Mouse (Mus musculus) hindbrain, embryonic 12.5 days (tissue): ENCODE data around the gene Ralgps1. TPM values are rescaled to one million over a fixed set of nuclear protein-coding genes. Genes with fewer than 3 reads are reported as not detected.
"Not testable (repeated sequence)": the region's sequence is repeated elsewhere in the genome, so short reads cannot be mapped to it uniquely, and the experiment has no call there.

Source experiments
- ATAC-seq: fragments of 200-750 bp; cut with Nextera tagmentation; 2 replicates; pipeline ENCODE4 v1.8.0; 2017; ENCODE audit warnings: moderate TSS enrichment; ENCODE audit not compliant: low FRiP score
- H3K27ac ChIP-seq: fragments of 300-500 bp; sonication (generic); 2 replicates; pipeline ENCODE4 v1.5.1; 2016; ENCODE audit warnings: mild to moderate bottlenecking
- H3K27me3 ChIP-seq: fragments of 300-500 bp; sonication (generic); 2 replicates; pipeline ENCODE4 v1.6.1; 2016; ENCODE audit warnings: mild to moderate bottlenecking
- H3K36me3 ChIP-seq: fragments of 300-500 bp; sonication (generic); 2 replicates; pipeline ENCODE4 v1.6.1; 2016; ENCODE audit warnings: mild to moderate bottlenecking
- H3K4me1 ChIP-seq: fragments of 300-500 bp; sonication (generic); 2 replicates; pipeline ENCODE4 v1.6.1; 2016
- H3K4me2 ChIP-seq: fragments of 300-500 bp; sonication (generic); replicated peaks from 2 replicates; pipeline ENCODE4 v1.6.1; 2016; ENCODE audit warnings: mild to moderate bottlenecking
- H3K4me3 ChIP-seq: fragments of 300-500 bp; sonication (generic); 2 replicates; pipeline ENCODE4 v1.5.1; 2016; ENCODE audit warnings: mild to moderate bottlenecking
- H3K9ac ChIP-seq: fragments of 300-500 bp; sonication (generic); 2 replicates; pipeline ENCODE4 v1.6.1; 2016; ENCODE audit warnings: mild to moderate bottlenecking, moderate library complexity
- H3K9me3 ChIP-seq: fragments of 300-500 bp; sonication (generic); replicated peaks from 2 replicates; pipeline ENCODE4 v1.6.1; 2016; ENCODE audit warnings: mild to moderate bottlenecking
- WGBS: fragments of 180-500 bp; shearing (Covaris S2); methylation state at CpG from one replicate; pipeline ENCODE4 v1.1.7; 2016; 5-methylcytosine and 5-hydroxymethylcytosine counted together
- polyA plus RNA-seq: library from polyadenylated mRNA; unstranded; fragments of >200 nt; fragmentation: Nextera tagmentation; extraction: Ambion mirVana; gene quantifications from 2 replicates; pipeline ENCODE4 v1.2.1, GENCODE M21; 2016

The Ralgps1 gene
- polyA plus RNA-seq, 1 experiment from 2014 or later, result 29.0 TPM

GRCm38 (mm10) chr2:33215177-33215699 lies 156.0 kb downstream of the Ralgps1 start:
- Histone ChIP-seq H3K27me3 (no peaks in the 10 kb centered on the region), H3K4me2 (peak overlapping the region; percentile 76), H3K27ac (peak overlapping the region; percentile 92), H3K4me1 (peaks cover 48% of the 10 kb centered on the region), H3K9me3 (no peaks in the 10 kb centered on the region), H3K4me3 (peak overlapping the region; percentile 49; the same call in 1 of the 2 replicates), H3K36me3 (no peaks in the 10 kb centered on the region), H3K9ac (peak overlapping the region; percentile 75; the same call in 1 of the 2 replicates)
- no peak for ATAC-seq
- WGBS, result 74% methylated on average over 5 of the region's 5 CpGs

- peaks cover 24% of the 10 kb centered on the region for H3K4me1 ChIP-seq
- not testable (repeated sequence) for H3K9me3 ChIP-seq, H3K9ac ChIP-seq, H3K27me3 ChIP-seq, H3K27ac ChIP-seq, H3K36me3 ChIP-seq, H3K4me3 ChIP-seq, H3K4me2 ChIP-seq, ATAC-seq
- 78% methylated on average over 11 of the region's 11 CpGs for WGBS
Measured at GRCm38 (mm10) chr2:33211263-33211662, 160.0 kb downstream of the Ralgps1 start.

GRCm38 (mm10) chr2:33210841-33211240 lies 160.4 kb downstream of the Ralgps1 start:
- Histone ChIP-seq H3K9ac (no peak overlapping the region), H3K27ac (no peak overlapping the region), H3K9me3 (no peaks in the 10 kb centered on the region), H3K4me2 (no peak overlapping the region), H3K36me3 (no peaks in the 10 kb centered on the region), H3K27me3 (no peaks in the 10 kb centered on the region), H3K4me3 (no peak overlapping the region), H3K4me1 (peaks cover 24% of the 10 kb centered on the region)
- 86% methylated on average over 2 of the region's 2 CpGs for WGBS
- no peak for ATAC-seq

- H3K9me3 ChIP-seq, result no peaks in the 10 kb centered on the region
- H3K36me3 ChIP-seq, result no peaks in the 10 kb centered on the region
- H3K9ac ChIP-seq, result no peak overlapping the region
- no peak overlapping the region for H3K4me2 ChIP-seq
- no peak overlapping the region for H3K27ac ChIP-seq
- H3K4me1 ChIP-seq, result peaks cover 26% of the 10 kb centered on the region
- no peak overlapping the region for H3K4me3 ChIP-seq
- H3K27me3 ChIP-seq, result no peaks in the 10 kb centered on the region
- WGBS, result 83% methylated on average over 5 of the region's 5 CpGs
- no peak for ATAC-seq
Measured at GRCm38 (mm10) chr2:33208134-33208533, 163.2 kb downstream of the Ralgps1 start.

- no peaks in the 10 kb centered on the region for H3K36me3 ChIP-seq
- WGBS, result 26% methylated on average over 4 of the region's 4 CpGs
- no peak for ATAC-seq
- H3K9ac ChIP-seq, result no peak overlapping the region
- no peaks in the 10 kb centered on the region for H3K9me3 ChIP-seq
- no peaks in the 10 kb centered on the region for H3K27me3 ChIP-seq
- H3K27ac ChIP-seq, result peak overlapping the region; percentile 31
- H3K4me1 ChIP-seq, result peaks cover 27% of the 10 kb centered on the region
- H3K4me3 ChIP-seq, result no peak overlapping the region
- H3K4me2 ChIP-seq, result no peak overlapping the region
Measured at GRCm38 (mm10) chr2:33207069-33207468, 164.2 kb downstream of the Ralgps1 start.

GRCm38 (mm10) chr2:33205939-33206525 lies 165.3 kb downstream of the Ralgps1 start:
- 53% methylated on average over 14 of the region's 14 CpGs for WGBS

GRCm38 (mm10) chr2:33204980-33205379 lies 166.3 kb downstream of the Ralgps1 start:
- no peaks in the 10 kb centered on the region for H3K27me3 ChIP-seq
- H3K4me3 ChIP-seq, result no peak overlapping the region
- WGBS, result 85% methylated on average over 5 of the region's 5 CpGs
- H3K9ac ChIP-seq, result no peak overlapping the region
- no peak overlapping the region for H3K27ac ChIP-seq
- H3K4me2 ChIP-seq, result no peak overlapping the region
- peaks cover 27% of the 10 kb centered on the region for H3K4me1 ChIP-seq
- ATAC-seq, result no peak
- no peaks in the 10 kb centered on the region for H3K9me3 ChIP-seq
- no peaks in the 10 kb centered on the region for H3K36me3 ChIP-seq

More at GRCm38 (mm10) chr2:33205939-33206525, 165.3 kb downstream of the Ralgps1 start:
- no peak overlapping the region for H3K4me3 ChIP-seq
- H3K9ac ChIP-seq, result no peak overlapping the region
- H3K27ac ChIP-seq, result peak overlapping the region; percentile 41; the same call in 1 of the 2 replicates
- H3K4me1 ChIP-seq, result peaks cover 27% of the 10 kb centered on the region
- no peaks in the 10 kb centered on the region for H3K9me3 ChIP-seq
- H3K4me2 ChIP-seq, result no peak overlapping the region
- no peaks in the 10 kb centered on the region for H3K36me3 ChIP-seq
- H3K27me3 ChIP-seq, result no peaks in the 10 kb centered on the region
- ATAC-seq, result no peak

GRCm38 (mm10) chr2:33203284-33203683 lies 168.0 kb downstream of the Ralgps1 start:
- Histone ChIP-seq H3K9ac (no peak overlapping the region), H3K27ac (0 out of 2 replicates have a peak overlapping the region, but pooled peaks have one; percentile 24), H3K4me2 (no peak overlapping the region), H3K27me3 (no peaks in the 10 kb centered on the region), H3K4me1 (peaks cover 27% of the 10 kb centered on the region), H3K4me3 (no peak overlapping the region), H3K9me3 (no peaks in the 10 kb centered on the region), H3K36me3 (no peaks in the 10 kb centered on the region)
- no peak for ATAC-seq
- WGBS, result 47% methylated on average over 6 of the region's 6 CpGs

- H3K9ac ChIP-seq, result no peak overlapping the region
- no peaks in the 10 kb centered on the region for H3K9me3 ChIP-seq
- H3K27me3 ChIP-seq, result no peaks in the 10 kb centered on the region
- no peak for ATAC-seq
- no peak overlapping the region for H3K4me3 ChIP-seq
- H3K4me2 ChIP-seq, result no peak overlapping the region
- no peaks in the 10 kb centered on the region for H3K36me3 ChIP-seq
- 72% methylated on average over 14 of the region's 14 CpGs for WGBS
- peaks cover 11% of the 10 kb centered on the region for H3K4me1 ChIP-seq
- no peak overlapping the region for H3K27ac ChIP-seq
Measured at GRCm38 (mm10) chr2:33200368-33201068, 170.8 kb downstream of the Ralgps1 start.

GRCm38 (mm10) chr2:33189976-33190375 lies 181.3 kb downstream of the Ralgps1 start:
- H3K4me1 ChIP-seq, result peaks cover 10% of the 10 kb centered on the region

GRCm38 (mm10) chr2:33188925-33189670 lies 182.2 kb downstream of the Ralgps1 start:
- H3K4me2 ChIP-seq, result no peak overlapping the region
- no peak overlapping the region for H3K27ac ChIP-seq
- 72% methylated on average over 6 of the region's 6 CpGs for WGBS
- H3K9ac ChIP-seq, result no peak overlapping the region
- no peak overlapping the region for H3K4me3 ChIP-seq
- peaks cover 10% of the 10 kb centered on the region for H3K4me1 ChIP-seq
- no peaks in the 10 kb centered on the region for H3K9me3 ChIP-seq
- H3K36me3 ChIP-seq, result no peaks in the 10 kb centered on the region
- no peaks in the 10 kb centered on the region for H3K27me3 ChIP-seq
- no peak for ATAC-seq

More at GRCm38 (mm10) chr2:33189976-33190375, 181.3 kb downstream of the Ralgps1 start:
- Histone ChIP-seq H3K36me3 (no peaks in the 10 kb centered on the region), H3K9me3 (no peaks in the 10 kb centered on the region), H3K27me3 (no peaks in the 10 kb centered on the region), H3K4me2 (no peak overlapping the region), H3K4me3 (no peak overlapping the region), H3K27ac (no peak overlapping the region), H3K9ac (no peak overlapping the region)
- WGBS, result 80% methylated on average over 3 of the region's 3 CpGs
- ATAC-seq, result no peak

- 92% methylated on average over 2 of the region's 2 CpGs for WGBS
- Histone ChIP-seq H3K9ac (no peak overlapping the region), H3K27me3 (no peaks in the 10 kb centered on the region), H3K27ac (no peak overlapping the region), H3K4me3 (no peak overlapping the region), H3K4me1 (peaks cover 10% of the 10 kb centered on the region), H3K36me3 (no peaks in the 10 kb centered on the region), H3K9me3 (no peaks in the 10 kb centered on the region), H3K4me2 (no peak overlapping the region)
- no peak for ATAC-seq
Measured at GRCm38 (mm10) chr2:33187874-33188273, 183.4 kb downstream of the Ralgps1 start.
